ENCODE assay signal across 13 mouse cellular contexts in genomic region chr8:108595721-108596495, GRCm38 (mm10).
DNase-seq lines count a peak whose midpoint lies in the region; ATAC-seq and TF ChIP-seq lines count a peak whose summit lies in the region.
"Had no signal": no experiment of that assay in that cellular context is flagged by ENCODE, and none has a peak within 500 bp of the region (broad histone marks: within the 10 kb centered on the region; RNA-seq: fewer than 3 reads in every experiment).

No protein-coding gene starts in this region.

- peak; percentile 38 to 65 for DNase-seq in heart, adult 18-20 months
- no peak for DNase-seq in heart, postnatal 25 days (ENCODE audit: low spot score)
- peak; percentile 63 for DNase-seq in kidney, postnatal 10 days
- DNase-seq in lung, postnatal 0 days (ENCODE audit: low spot score), result peak; percentile 81
- DNase-seq in spleen, postnatal 4 days (ENCODE audit: low spot score in 2 of 2), result no peak
- no peak for DNase-seq in embryo, embryonic 10 days (ENCODE audit: low spot score)
- DNase-seq: gastrocnemius, postnatal 36 days; left cerebral cortex, postnatal 4 days; right cerebral cortex, postnatal 4 days had no signal

- intact Hi-C loops in heart, postnatal 25 days (cut with DNase I), result loop anchor here (5.0 kb wide), 1 partner anchor 96 kb away; no protein-coding TSS in a partner anchor

- no peak overlapping the region for H3K4me3 ChIP-seq in heart, embryonic 16.5 days (ENCODE audit: low read length)
- no peak overlapping the region for H3K4me3 ChIP-seq in lung, postnatal 0 days (ENCODE audit: low read depth, low read length)
- H3K4me3 ChIP-seq: midbrain, embryonic 12.5 days; neural tube, embryonic 12.5 days had no signal

- TF ChIP-seq CTCF in lung, postnatal 0 days (IDR thresholded peaks at IDR 0.05), result no peak

- H3K27ac ChIP-seq in heart, embryonic 16.5 days (ENCODE audit: low read length), result peak overlapping the region; percentile 33
- H3K27ac ChIP-seq in lung, postnatal 0 days (ENCODE audit: low read length), result peak overlapping the region; percentile 69
- H3K27ac ChIP-seq: midbrain, embryonic 12.5 days; neural tube, embryonic 12.5 days had no signal

- H3K27me3 ChIP-seq in heart, embryonic 16.5 days (ENCODE audit: control insufficient read depth, insufficient read depth, low read length), result no peaks in the 10 kb centered on the region
- no peaks in the 10 kb centered on the region for H3K27me3 ChIP-seq in lung, postnatal 0 days (replicated peaks; ENCODE audit: insufficient read depth, low read length)
- H3K27me3 ChIP-seq: midbrain, embryonic 12.5 days had no signal

- peak; percentile 88 for TF ChIP-seq EP300 in lung, postnatal 0 days (IDR thresholded peaks at IDR 0.05)

- H3K4me2 ChIP-seq in heart, embryonic 16.5 days (ENCODE audit: low read depth, low read length), result no peak overlapping the region
- no peak overlapping the region for H3K4me2 ChIP-seq in lung, postnatal 0 days (replicated peaks; ENCODE audit: low read depth, low read length)
- H3K4me2 ChIP-seq: midbrain, embryonic 12.5 days; neural tube, embryonic 12.5 days had no signal

- WGBS in heart, embryonic 16.5 days, result 59% methylated on average over 19 of the region's 19 CpGs
- WGBS in lung, postnatal 0 days, result 43% methylated on average over 19 of the region's 19 CpGs

- no peaks in the 10 kb centered on the region for H3K9me3 ChIP-seq in heart, embryonic 16.5 days (replicated peaks; ENCODE audit: control insufficient read depth, low read length)
- H3K9me3 ChIP-seq in lung, postnatal 0 days (ENCODE audit: low read length), result no peaks in the 10 kb centered on the region
- H3K9me3 ChIP-seq: midbrain, embryonic 12.5 days; neural tube, embryonic 12.5 days had no signal

- no peaks in the 10 kb centered on the region for H3K36me3 ChIP-seq in heart, embryonic 16.5 days (ENCODE audit: control insufficient read depth, insufficient read depth)
- no peaks in the 10 kb centered on the region for H3K36me3 ChIP-seq in lung, postnatal 0 days (ENCODE audit: insufficient read depth, low read length)
- H3K36me3 ChIP-seq: midbrain, embryonic 12.5 days; neural tube, embryonic 12.5 days had no signal

- H3K4me1 ChIP-seq in heart, embryonic 16.5 days (ENCODE audit: control insufficient read depth, insufficient read depth, low read length), result peaks cover 9% of the 10 kb centered on the region
- peaks cover 3% of the 10 kb centered on the region; the same call in 1 of the 2 replicates for H3K4me1 ChIP-seq in lung, postnatal 0 days (ENCODE audit: insufficient read depth, low read depth, low read length)

- ATAC-seq in heart, embryonic 16.5 days (replicated peaks; ENCODE audit: extremely low read depth, insufficient read depth, low FRiP score), result 0 out of 2 replicates have a peak, but pooled peaks have one; percentile 18
- peak; percentile 74 for ATAC-seq in lung, postnatal 0 days
- ATAC-seq in frontal cortex, adult (ENCODE audit: low TSS enrichment), result no peak

- H3K9ac ChIP-seq in heart, embryonic 16.5 days (ENCODE audit: low read length), result no peak overlapping the region
- no peak overlapping the region for H3K9ac ChIP-seq in lung, postnatal 0 days (replicated peaks; ENCODE audit: low read depth)
- H3K9ac ChIP-seq: midbrain, embryonic 12.5 days; neural tube, embryonic 12.5 days had no signal

Comparison
In these comparisons a context has a peak if more than half of its experiments do, and no peak if none do; other contexts are left out.
1. DNase-seq: peak in heart, adult 18-20 months (2 of 2), kidney, postnatal 10 days (single experiment) and lung, postnatal 0 days (single experiment); none in heart, postnatal 25 days (single experiment), spleen, postnatal 4 days (0 of 2) and embryo, embryonic 10 days (single experiment).